Mouse (Mus musculus) liver, embryonic 12.5 days (tissue): ENCODE measurements around the gene Cnbp. TPM values are rescaled to one million over a fixed set of nuclear protein-coding genes. Genes with fewer than 3 reads are reported as not detected.
A peak's percentile ranks its signal among the peaks of the same experiment; 100 is the strongest.

ENCODE experiments used
- ATAC-seq: fragments of 200-750 bp; cut with Nextera tagmentation; 2 replicates; pipeline ENCODE4 v1.8.0; 2017; ENCODE audit warnings: moderate number of reproducible peaks, mild to moderate bottlenecking, moderate library complexity
- H3K27ac ChIP-seq: fragments of 300-500 bp; sonication (generic); 2 replicates; pipeline ENCODE4 v1.5.1; 2016; ENCODE audit warnings: mild to moderate bottlenecking
- H3K27me3 ChIP-seq: fragments of 300-500 bp; sonication (generic); replicated peaks from 2 replicates; pipeline ENCODE4 v1.6.1; 2016; ENCODE audit warnings: mild to moderate bottlenecking, moderate library complexity
- H3K36me3 ChIP-seq: fragments of 300-500 bp; sonication (generic); 2 replicates; pipeline ENCODE4 v1.6.1; 2016; ENCODE audit warnings: mild to moderate bottlenecking, moderate library complexity
- H3K4me1 ChIP-seq: fragments of 300-500 bp; sonication (generic); 2 replicates; pipeline ENCODE4 v1.6.1; 2016
- H3K4me2 ChIP-seq: fragments of 300-500 bp; sonication (generic); 2 replicates; pipeline ENCODE4 v1.6.1; 2016; ENCODE audit warnings: mild to moderate bottlenecking, moderate library complexity
- H3K4me3 ChIP-seq: fragments of 300-500 bp; sonication (generic); 2 replicates; pipeline ENCODE4 v1.5.1; 2016; ENCODE audit warnings: mild to moderate bottlenecking, moderate library complexity
- H3K9ac ChIP-seq: fragments of 300-500 bp; sonication (generic); 2 replicates; pipeline ENCODE4 v1.6.1; 2016; ENCODE audit warnings: mild to moderate bottlenecking, moderate library complexity
- H3K9me3 ChIP-seq: fragments of 300-500 bp; sonication (generic); replicated peaks from 2 replicates; pipeline ENCODE4 v1.6.1; 2016; ENCODE audit warnings: mild to moderate bottlenecking, moderate library complexity
- WGBS: fragments of 180-500 bp; shearing (Covaris S2); methylation state at CpG from one replicate; pipeline ENCODE4 v1.1.7; 2016; ENCODE audit not compliant: insufficient replicate concordance; 5-methylcytosine and 5-hydroxymethylcytosine counted together
- polyA plus RNA-seq: library from polyadenylated mRNA; unstranded; fragments of >200 nt; fragmentation: Nextera tagmentation; extraction: Ambion mirVana; gene quantifications from 2 replicates; pipeline ENCODE4 v1.2.1, GENCODE M21; 2016

Cnbp gene
- polyA plus RNA-seq, 1 experiment from 2014 or later = 933 TPM

- Histone ChIP-seq H3K4me3 (no peak overlapping the region), H3K9ac (no peak overlapping the region), H3K4me2 (no peak overlapping the region), H3K27ac (peak overlapping the region; percentile 55; the same call in 1 of the 2 replicates), H3K27me3 (no peaks in the 10 kb centered on the region), H3K9me3 (no peaks in the 10 kb centered on the region), H3K36me3 (peaks cover 59% of the 10 kb centered on the region), H3K4me1 (peaks cover 86% of the 10 kb centered on the region)
- peak; percentile 60 for ATAC-seq
- WGBS = 62% methylated on average over 6 of the region's 6 CpGs
Observed at GRCm38 (mm10) chr6:87799576-87799975, 51.3 kb downstream of the Cnbp start.

- 64% methylated on average over 2 of the region's 2 CpGs for WGBS
- H3K4me1 ChIP-seq = peaks cover 88% of the 10 kb centered on the region
Observed at GRCm38 (mm10) chr6:87797321-87797720, 53.6 kb downstream of the Cnbp start.

GRCm38 (mm10) chr6:87796251-87796880, 54.5 kb downstream of the Cnbp start:
- Histone ChIP-seq H3K36me3 (peaks cover 66% of the 10 kb centered on the region), H3K27ac (peak overlapping the region; percentile 89), H3K4me2 (peak overlapping the region; percentile 48), H3K4me3 (0 out of 2 replicates have a peak overlapping the region, but pooled peaks have one; percentile 3), H3K27me3 (no peaks in the 10 kb centered on the region), H3K9me3 (no peaks in the 10 kb centered on the region), H3K4me1 (peaks cover 94% of the 10 kb centered on the region), H3K9ac (peak overlapping the region; percentile 59)
- peak; percentile 95 for ATAC-seq
- 54% methylated on average over 6 of the region's 6 CpGs for WGBS

More at GRCm38 (mm10) chr6:87797321-87797720, 53.6 kb downstream of the Cnbp start:
- no peaks in the 10 kb centered on the region for H3K27me3 ChIP-seq
- H3K4me3 ChIP-seq = no peak overlapping the region
- H3K27ac ChIP-seq = peak overlapping the region; percentile 89
- H3K9ac ChIP-seq = peak overlapping the region; percentile 59; the same call in 1 of the 2 replicates
- ATAC-seq = no peak
- no peaks in the 10 kb centered on the region for H3K9me3 ChIP-seq
- H3K4me2 ChIP-seq = no peak overlapping the region
- peaks cover 59% of the 10 kb centered on the region for H3K36me3 ChIP-seq

GRCm38 (mm10) chr6:87795385-87796150, 55.3 kb downstream of the Cnbp start:
- Histone ChIP-seq H3K27me3 (no peaks in the 10 kb centered on the region), H3K9ac (peak overlapping the region; percentile 59; the same call in 1 of the 2 replicates), H3K4me1 (peaks cover 94% of the 10 kb centered on the region), H3K4me3 (no peak overlapping the region), H3K4me2 (peak overlapping the region; percentile 48), H3K9me3 (no peaks in the 10 kb centered on the region), H3K36me3 (peaks cover 67% of the 10 kb centered on the region), H3K27ac (peak overlapping the region; percentile 89)
- ATAC-seq = no peak
- 75% methylated on average over 6 of the region's 6 CpGs for WGBS

- H3K9me3 ChIP-seq = no peaks in the 10 kb centered on the region
- peaks cover 94% of the 10 kb centered on the region for H3K4me1 ChIP-seq
- WGBS = 84% methylated on average over 10 of the region's 10 CpGs
- no peaks in the 10 kb centered on the region for H3K27me3 ChIP-seq
- no peak overlapping the region for H3K9ac ChIP-seq
- H3K4me3 ChIP-seq = no peak overlapping the region
- no peak overlapping the region for H3K4me2 ChIP-seq
- 0 out of 2 replicates have a peak overlapping the region, but pooled peaks have one; percentile 22 for H3K27ac ChIP-seq
- peaks cover 71% of the 10 kb centered on the region for H3K36me3 ChIP-seq
- ATAC-seq = no peak
Observed at GRCm38 (mm10) chr6:87793821-87794510, 56.9 kb downstream of the Cnbp start.

Other genes with a start within 250 kb of the Cnbp start
- gene Aplf, start 178.9 kb downstream of the Cnbp start, polyA plus RNA-seq = 18.9 and 19.0 TPM in 2 replicates
- gene Efcc1, start 120.2 kb downstream of the Cnbp start, polyA plus RNA-seq = 0.51 and 0.63 TPM in 2 replicates
- 40.9 and 44.2 TPM in 2 replicates for gene Gp9, start 73.0 kb downstream of the Cnbp start, polyA plus RNA-seq
- gene Rab43, start 38.9 kb downstream of the Cnbp start, polyA plus RNA-seq = 28.6 and 30.5 TPM in 2 replicates
- 5.0 and 7.1 TPM in 2 replicates for gene Gm45140, start 15.3 kb downstream of the Cnbp start, polyA plus RNA-seq
- gene Isy1, start 12.3 kb downstream of the Cnbp start, polyA plus RNA-seq = 59.5 and 62.4 TPM in 2 replicates
- gene Copg1, start 36.7 kb upstream of the Cnbp start, polyA plus RNA-seq = 79.2 and 85.0 TPM in 2 replicates
- 27.0 and 27.5 TPM in 2 replicates for gene Hmces, start 62.8 kb upstream of the Cnbp start, polyA plus RNA-seq
- 14.1 and 15.3 TPM in 2 replicates for gene H1fx, start 130.5 kb upstream of the Cnbp start, polyA plus RNA-seq
- 134 and 135 TPM in 2 replicates for gene Rab7, start 194.2 kb upstream of the Cnbp start, polyA plus RNA-seq
- gene Rpn1, start 233.4 kb upstream of the Cnbp start, polyA plus RNA-seq = 241 and 253 TPM in 2 replicates